Mouse (Mus musculus): Measurements from ENCODE around the gene Teddm3. TPM values are rescaled to one million over a fixed set of nuclear protein-coding genes. Genes with fewer than 3 reads are reported as not detected.
"Not testable (repeated sequence)": the region's sequence is repeated elsewhere in the genome, so short reads cannot be mapped to it uniquely, and the experiment has no call there.

The Teddm3 gene
- polyA plus RNA-seq (2014; fragmentation: Nextera tagmentation; extraction: Ambion mirVana), result not detected in 2 replicates

DNA sequence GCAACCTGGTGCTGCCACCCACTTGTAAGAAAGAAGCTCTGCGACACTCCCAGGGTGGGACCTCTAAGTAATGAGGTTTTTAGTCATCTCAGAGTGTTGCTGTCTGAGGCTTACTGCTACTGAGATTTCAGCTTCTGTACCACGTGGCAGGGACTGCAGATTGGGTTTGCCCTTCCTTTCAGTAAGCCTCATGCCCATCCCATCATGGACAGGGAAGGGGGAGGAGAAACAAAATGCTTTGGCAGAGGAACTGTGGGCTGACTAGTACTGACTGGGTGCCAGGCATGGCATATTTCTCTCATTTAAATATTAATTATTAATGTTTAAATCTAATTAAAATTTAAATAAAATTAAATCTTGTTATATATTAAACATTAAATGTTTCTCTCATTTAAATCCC, at the start of gene Teddm3:
Gene Teddm3, minus strand, starts transcription at position 101 of the 400 bp plus-strand sequence.
- not testable (repeated sequence) for H3K9ac ChIP-seq (ENCODE audit: low read depth, low read length); H3K4me3 ChIP-seq (ENCODE audit: low read depth, low read length); H3K27me3 ChIP-seq (ENCODE audit: control insufficient read depth, insufficient read depth, low read length); H3K4me1 ChIP-seq (replicated peaks; ENCODE audit: control insufficient read depth, insufficient read depth, low read length); H3K4me2 ChIP-seq (replicated peaks; ENCODE audit: low read depth, low read length); H3K36me3 ChIP-seq (ENCODE audit: control insufficient read depth, insufficient read depth, low read length); H3K27ac ChIP-seq (ENCODE audit: low read depth, low read length); DNase-seq (ENCODE audit: low spot score); H3K9me3 ChIP-seq (ENCODE audit: control insufficient read depth, low read length); ATAC-seq (ENCODE audit: low FRiP score)
- no CpG with 5 or more reads among the region's 2 CpGs for WGBS

DNA sequence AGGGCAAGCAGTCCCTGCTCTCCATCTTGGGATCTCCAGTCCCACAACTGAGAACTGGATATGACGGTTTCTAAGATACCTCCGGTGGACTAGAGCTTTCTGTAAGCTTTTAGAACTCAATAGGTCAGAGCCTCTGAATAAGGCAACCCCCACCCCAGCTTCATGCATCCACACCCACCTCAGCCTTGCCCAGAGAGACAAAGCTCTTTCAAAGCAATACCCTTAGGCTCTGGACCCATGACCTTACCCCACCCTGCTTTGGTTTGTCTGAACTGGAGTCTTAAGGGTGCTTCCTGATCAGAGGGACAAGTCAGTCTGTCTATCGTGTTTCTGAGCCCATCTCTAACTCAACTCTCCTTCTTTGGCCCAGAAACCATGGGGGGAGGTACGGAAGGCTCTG, 48.9 kb upstream of the Teddm3 start:
- Histone ChIP-seq H3K9ac (ENCODE audit: low read depth, low read length) (no peak overlapping the region), H3K4me1 (replicated peaks; ENCODE audit: control insufficient read depth, insufficient read depth, low read length) (peaks cover under 1% of the 10 kb centered on the region; the same call in 1 of the 2 replicates), H3K27me3 (ENCODE audit: control insufficient read depth, insufficient read depth, low read length) (no peaks in the 10 kb centered on the region), H3K9me3 (ENCODE audit: control insufficient read depth, low read length) (no peaks in the 10 kb centered on the region), H3K4me3 (ENCODE audit: low read depth, low read length) (no peak overlapping the region), H3K36me3 (ENCODE audit: control insufficient read depth, insufficient read depth, low read length) (no peaks in the 10 kb centered on the region), H3K4me2 (replicated peaks; ENCODE audit: low read depth, low read length) (no peak overlapping the region), H3K27ac (ENCODE audit: low read depth, low read length) (no peak overlapping the region)
- DNase-seq (ENCODE audit: low spot score), result no peak
- 90% methylated on average over 4 of the region's 4 CpGs for WGBS
- ATAC-seq (ENCODE audit: low FRiP score), result no peak

DNA sequence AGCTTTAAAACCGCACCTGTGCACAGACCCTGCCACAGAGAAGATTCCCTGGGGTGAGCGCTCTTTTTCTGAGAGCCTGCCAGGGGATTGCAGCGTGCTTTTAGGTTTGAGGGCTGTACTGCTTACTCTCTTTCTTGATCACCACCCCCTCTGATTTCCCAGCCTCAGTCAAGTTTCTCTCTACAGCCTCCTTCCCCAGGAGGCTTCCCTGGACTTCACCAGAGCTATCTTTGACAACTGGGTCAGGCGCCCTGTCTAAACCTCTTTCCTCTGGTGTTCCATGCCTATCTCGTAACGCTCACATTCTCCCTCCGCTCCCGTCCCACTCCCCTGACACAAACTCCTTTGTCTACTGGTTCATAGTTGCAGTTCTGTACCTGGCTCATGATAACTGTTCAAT, 45.6 kb upstream of the Teddm3 start:
- WGBS, result 59% methylated on average over 8 of the region's 8 CpGs
- DNase-seq (ENCODE audit: low spot score), result no peak

DNA sequence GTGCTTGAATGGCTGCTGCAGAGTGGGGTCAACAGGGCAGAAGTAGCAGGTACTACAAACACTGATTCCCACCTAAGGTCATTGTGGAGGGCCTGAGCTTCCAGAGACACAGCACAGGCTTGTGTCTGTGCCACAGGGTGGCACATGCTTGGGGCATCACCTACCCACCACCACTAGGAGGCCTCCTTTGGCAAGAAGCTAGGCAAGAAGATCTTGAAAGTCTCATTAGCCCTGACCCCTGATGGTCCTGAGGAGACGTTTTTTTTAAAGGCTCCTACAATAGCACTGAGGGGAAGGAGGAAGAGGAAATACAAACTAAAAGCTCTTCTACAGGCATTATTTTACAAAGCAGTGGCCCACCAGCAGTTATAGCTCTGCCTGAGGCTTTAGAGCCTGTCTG, 44.7 kb upstream of the Teddm3 start:
- H3K4me3 ChIP-seq (ENCODE audit: low read depth, low read length), result no peak overlapping the region
- no peaks in the 10 kb centered on the region for H3K27me3 ChIP-seq (ENCODE audit: control insufficient read depth, insufficient read depth, low read length)
- no peak overlapping the region for H3K4me2 ChIP-seq (replicated peaks; ENCODE audit: low read depth, low read length)
- no peaks in the 10 kb centered on the region for H3K4me1 ChIP-seq (replicated peaks; ENCODE audit: control insufficient read depth, insufficient read depth, low read length)
- 0% methylated on average over 1 of the region's 1 CpGs for WGBS
- no peak overlapping the region for H3K27ac ChIP-seq (ENCODE audit: low read depth, low read length)
- DNase-seq (ENCODE audit: low spot score) (no peak), ATAC-seq (ENCODE audit: low FRiP score) (no peak)
- no peaks in the 10 kb centered on the region for H3K9me3 ChIP-seq (ENCODE audit: control insufficient read depth, low read length)
- no peak overlapping the region for H3K9ac ChIP-seq (ENCODE audit: low read depth, low read length)
- H3K36me3 ChIP-seq (ENCODE audit: control insufficient read depth, insufficient read depth, low read length), result no peaks in the 10 kb centered on the region

More for the DNA sequence above, 45.6 kb upstream of the Teddm3 start:
- H3K27me3 ChIP-seq (ENCODE audit: control insufficient read depth, insufficient read depth, low read length), result no peaks in the 10 kb centered on the region
- no peaks in the 10 kb centered on the region for H3K9me3 ChIP-seq (ENCODE audit: control insufficient read depth, low read length)
- no peaks in the 10 kb centered on the region for H3K36me3 ChIP-seq (ENCODE audit: control insufficient read depth, insufficient read depth, low read length)
- H3K4me1 ChIP-seq (replicated peaks; ENCODE audit: control insufficient read depth, insufficient read depth, low read length), result no peaks in the 10 kb centered on the region
- no peak overlapping the region for H3K4me2 ChIP-seq (replicated peaks; ENCODE audit: low read depth, low read length)
- no peak for ATAC-seq (ENCODE audit: low FRiP score)
- H3K9ac ChIP-seq (ENCODE audit: low read depth, low read length), result no peak overlapping the region
- H3K4me3 ChIP-seq (ENCODE audit: low read depth, low read length), result no peak overlapping the region
- H3K27ac ChIP-seq (ENCODE audit: low read depth, low read length), result no peak overlapping the region

DNA sequence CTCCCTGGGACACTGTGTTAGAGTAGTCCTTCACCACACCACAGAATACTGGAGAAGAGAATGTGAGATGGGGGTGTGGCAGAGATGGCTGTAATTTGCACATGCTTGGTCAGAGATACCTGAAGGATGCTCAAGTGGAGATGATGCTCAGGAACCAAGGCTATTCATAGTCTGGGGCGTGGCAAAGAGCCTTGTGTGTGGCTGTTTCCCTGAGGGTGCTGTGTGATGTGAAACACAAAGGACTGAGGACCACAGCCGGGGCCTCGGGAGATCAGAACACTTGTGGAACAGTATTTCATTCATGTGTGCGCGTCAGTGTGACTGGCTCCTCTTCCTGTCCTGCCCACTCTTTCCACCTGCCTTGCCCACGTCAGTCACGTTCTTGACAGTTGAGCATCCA, 44.2 kb upstream of the Teddm3 start:
- H3K36me3 ChIP-seq (ENCODE audit: control insufficient read depth, insufficient read depth, low read length), result no peaks in the 10 kb centered on the region
- H3K9ac ChIP-seq (ENCODE audit: low read depth, low read length), result no peak overlapping the region
- 79% methylated on average over 7 of the region's 7 CpGs for WGBS
- H3K4me2 ChIP-seq (replicated peaks; ENCODE audit: low read depth, low read length), result no peak overlapping the region
- H3K4me3 ChIP-seq (ENCODE audit: low read depth, low read length), result no peak overlapping the region
- no peaks in the 10 kb centered on the region for H3K9me3 ChIP-seq (ENCODE audit: control insufficient read depth, low read length)
- H3K27me3 ChIP-seq (ENCODE audit: control insufficient read depth, insufficient read depth, low read length), result no peaks in the 10 kb centered on the region
- H3K27ac ChIP-seq (ENCODE audit: low read depth, low read length), result no peak overlapping the region
- H3K4me1 ChIP-seq (replicated peaks; ENCODE audit: control insufficient read depth, insufficient read depth, low read length), result no peaks in the 10 kb centered on the region
- no peak for ATAC-seq (ENCODE audit: low FRiP score)
- no peak for DNase-seq (ENCODE audit: low spot score)

GRCm38 (mm10) chr16:21197542-21197941, 43.7 kb upstream of the Teddm3 start:
- 94% methylated on average over 4 of the region's 4 CpGs for WGBS
- DNase-seq (ENCODE audit: low spot score) (no peak), ATAC-seq (ENCODE audit: low FRiP score) (no peak)
- no peak overlapping the region for H3K4me3 ChIP-seq (ENCODE audit: low read depth, low read length)
- no peak overlapping the region for H3K27ac ChIP-seq (ENCODE audit: low read depth, low read length)
- H3K27me3 ChIP-seq (ENCODE audit: control insufficient read depth, insufficient read depth, low read length), result no peaks in the 10 kb centered on the region
- H3K4me1 ChIP-seq (replicated peaks; ENCODE audit: control insufficient read depth, insufficient read depth, low read length), result no peaks in the 10 kb centered on the region
- no peak overlapping the region for H3K9ac ChIP-seq (ENCODE audit: low read depth, low read length)
- H3K36me3 ChIP-seq (ENCODE audit: control insufficient read depth, insufficient read depth, low read length), result no peaks in the 10 kb centered on the region
- no peak overlapping the region for H3K4me2 ChIP-seq (replicated peaks; ENCODE audit: low read depth, low read length)
- H3K9me3 ChIP-seq (ENCODE audit: control insufficient read depth, low read length), result no peaks in the 10 kb centered on the region

DNA sequence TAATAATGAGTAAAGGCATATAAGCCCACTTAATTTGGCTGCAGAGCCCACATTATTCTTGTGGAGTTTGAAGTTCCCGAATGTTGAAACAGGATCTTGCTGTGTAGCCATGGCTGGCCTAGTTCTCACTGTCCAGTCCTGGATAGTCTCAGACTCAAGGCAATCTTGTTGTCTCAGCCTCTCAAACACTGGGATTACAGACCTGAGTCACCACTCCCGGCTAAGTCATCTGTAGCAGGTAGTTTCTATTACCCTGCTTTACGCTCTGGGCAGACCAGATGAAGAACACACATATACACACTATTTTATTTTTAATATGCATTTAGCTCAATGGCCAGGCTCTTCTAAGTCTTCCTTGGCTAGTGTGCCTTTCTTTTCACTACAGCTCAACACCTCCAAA, 42.8 kb upstream of the Teddm3 start:
- no peaks in the 10 kb centered on the region for H3K9me3 ChIP-seq (ENCODE audit: control insufficient read depth, low read length)
- no peak overlapping the region for H3K9ac ChIP-seq (ENCODE audit: low read depth, low read length)
- 89% methylated on average over 3 of the region's 3 CpGs for WGBS
- no peak overlapping the region for H3K4me3 ChIP-seq (ENCODE audit: low read depth, low read length)
- no peak overlapping the region for H3K4me2 ChIP-seq (replicated peaks; ENCODE audit: low read depth, low read length)
- H3K27me3 ChIP-seq (ENCODE audit: control insufficient read depth, insufficient read depth, low read length), result no peaks in the 10 kb centered on the region
- H3K36me3 ChIP-seq (ENCODE audit: control insufficient read depth, insufficient read depth, low read length), result no peaks in the 10 kb centered on the region
- ATAC-seq (ENCODE audit: low FRiP score), result no peak
- no peak overlapping the region for H3K27ac ChIP-seq (ENCODE audit: low read depth, low read length)
- DNase-seq (ENCODE audit: low spot score), result no peak
- H3K4me1 ChIP-seq (replicated peaks; ENCODE audit: control insufficient read depth, insufficient read depth, low read length), result no peaks in the 10 kb centered on the region

- no peaks in the 10 kb centered on the region for H3K9me3 ChIP-seq (ENCODE audit: control insufficient read depth, low read length)
- no peak overlapping the region for H3K27ac ChIP-seq (ENCODE audit: low read depth, low read length)
- H3K4me1 ChIP-seq (replicated peaks; ENCODE audit: control insufficient read depth, insufficient read depth, low read length), result no peaks in the 10 kb centered on the region
- no peak overlapping the region for H3K9ac ChIP-seq (ENCODE audit: low read depth, low read length)
- no peak overlapping the region for H3K4me2 ChIP-seq (replicated peaks; ENCODE audit: low read depth, low read length)
- 49% methylated on average over 8 of the region's 8 CpGs for WGBS
- H3K27me3 ChIP-seq (ENCODE audit: control insufficient read depth, insufficient read depth, low read length), result no peaks in the 10 kb centered on the region
- H3K36me3 ChIP-seq (ENCODE audit: control insufficient read depth, insufficient read depth, low read length), result no peaks in the 10 kb centered on the region
- ATAC-seq (ENCODE audit: low FRiP score) (no peak), DNase-seq (ENCODE audit: low spot score) (no peak)
- no peak overlapping the region for H3K4me3 ChIP-seq (ENCODE audit: low read depth, low read length)
Measured at GRCm38 (mm10) chr16:21195260-21195866, 41.6 kb upstream of the Teddm3 start.

- Histone ChIP-seq H3K4me1 (replicated peaks; ENCODE audit: control insufficient read depth, insufficient read depth, low read length) (no peaks in the 10 kb centered on the region), H3K27ac (ENCODE audit: low read depth, low read length) (no peak overlapping the region), H3K4me2 (replicated peaks; ENCODE audit: low read depth, low read length) (no peak overlapping the region), H3K36me3 (ENCODE audit: control insufficient read depth, insufficient read depth, low read length) (no peaks in the 10 kb centered on the region), H3K9me3 (ENCODE audit: control insufficient read depth, low read length) (no peaks in the 10 kb centered on the region), H3K27me3 (ENCODE audit: control insufficient read depth, insufficient read depth, low read length) (no peaks in the 10 kb centered on the region), H3K9ac (ENCODE audit: low read depth, low read length) (no peak overlapping the region), H3K4me3 (ENCODE audit: low read depth, low read length) (no peak overlapping the region)
- 92% methylated on average over 12 of the region's 12 CpGs for WGBS
- DNase-seq (ENCODE audit: low spot score), result no peak
- no peak for ATAC-seq (ENCODE audit: low FRiP score)
Measured at GRCm38 (mm10) chr16:21194182-21194581, 40.4 kb upstream of the Teddm3 start.

Measured in hindbrain, embryonic 11.5 days (tissue).